Mouse (Mus musculus) thymus, postnatal 14 days (tissue): ENCODE results near the gene Shmt2.

Source experiments
- DNase-seq: peaks from one replicate; pipeline ENCODE4 v3.0.0; 2021

The Shmt2 gene

GRCm38 (mm10) chr10:127531548-127531947 lies 9.3 kb upstream of the Shmt2 start:
- DNase-seq: no peak

GRCm38 (mm10) chr10:127530945-127531344 lies 8.7 kb upstream of the Shmt2 start:
- no peak for DNase-seq

GRCm38 (mm10) chr10:127527481-127527880 lies 5.2 kb upstream of the Shmt2 start:
- DNase-seq: no peak

- peak; percentile 42 for DNase-seq
Observed at GRCm38 (mm10) chr10:127526681-127527080, 4.4 kb upstream of the Shmt2 start.

- peak; percentile 74 for DNase-seq
Observed at GRCm38 (mm10) chr10:127526048-127526447, 3.8 kb upstream of the Shmt2 start.

GRCm38 (mm10) chr10:127524646-127525255 lies 2.5 kb upstream of the Shmt2 start:
- DNase-seq: peak; percentile 23

- no peak for DNase-seq
Observed at GRCm38 (mm10) chr10:127521611-127522080, 598 bp downstream of the Shmt2 start.

GRCm38 (mm10) chr10:127520714-127521357 lies 1.4 kb downstream of the Shmt2 start:
- DNase-seq: no peak

- DNase-seq: peak; percentile 14
Observed at GRCm38 (mm10) chr10:127519903-127520713, 2.1 kb downstream of the Shmt2 start.

GRCm38 (mm10) chr10:127519041-127519701 lies 3.1 kb downstream of the Shmt2 start:
- DNase-seq: no peak

- DNase-seq: no peak
Observed at GRCm38 (mm10) chr10:127517941-127518340, 4.3 kb downstream of the Shmt2 start.

- no peak for DNase-seq
Observed at GRCm38 (mm10) chr10:127516576-127517260, 5.5 kb downstream of the Shmt2 start.

- DNase-seq: no peak
Observed at GRCm38 (mm10) chr10:127515983-127516459, 6.2 kb downstream of the Shmt2 start.

GRCm38 (mm10) chr10:127515271-127515982 lies 6.8 kb downstream of the Shmt2 start:
- DNase-seq: no peak

GRCm38 (mm10) chr10:127514764-127515163 lies 7.5 kb downstream of the Shmt2 start, which contains the start of gene Ndufa4l2:
TSS of gene Ndufa4l2 (plus strand) at chr10:127514967.
- DNase-seq: no peak

GRCm38 (mm10) chr10:127514111-127514698 lies 8.0 kb downstream of the Shmt2 start:
- DNase-seq: no peak

GRCm38 (mm10) chr10:127513501-127514091 lies 8.6 kb downstream of the Shmt2 start:
- DNase-seq: peak; percentile 27

GRCm38 (mm10) chr10:127512813-127513212 lies 9.4 kb downstream of the Shmt2 start:
- DNase-seq: peak; percentile 94

- no peak for DNase-seq
Observed at GRCm38 (mm10) chr10:127512307-127512666, 10.0 kb downstream of the Shmt2 start.

- peak; percentile 80 for DNase-seq
Observed at GRCm38 (mm10) chr10:127511634-127512306, 10.5 kb downstream of the Shmt2 start.
